Mouse (Mus musculus) heart, postnatal 25 days (tissue): ENCODE results near the gene Gm20403. TPM values are rescaled to one million over a fixed set of nuclear protein-coding genes. Genes with fewer than 3 reads are reported as not detected.
"Not testable (repeated sequence)": the region's sequence is repeated elsewhere in the genome, so short reads cannot be mapped to it uniquely, and the experiment has no call there.

Experiments used
- DNase-seq: peaks from one replicate; pipeline ENCODE4 v3.0.0; 2022; ENCODE audit warnings: low spot score
- intact Hi-C: fragments of 180-260 bp; cut with DNase I; formaldehyde crosslinking; loops from one replicate; pipeline ENCODE4 v1.15.1; 2025
- total RNA-seq, 2 experiments: library from RNA; stranded (reverse); gene quantifications; 2 replicates each; pipeline ENCODE4 v1.2.3; 2021

The Gm20403 gene
- total RNA-seq, 2 experiments from 2014 or later = not detected

GRCm38 (mm10) chr12:54937581-54938343 lies 48.6 kb downstream of the Gm20403 start:
- DNase-seq, intact Hi-C loops: not testable (repeated sequence)

Other genes with a start within 250 kb of the Gm20403 start
- 10 to 100 TPM; 32.3 to 32.8 TPM for gene Snx6, start 190.8 kb downstream of the Gm20403 start, total RNA-seq
- gene Cfl2, start 123.7 kb downstream of the Gm20403 start, total RNA-seq = 100 to 1,000 TPM; 364 to 384 TPM
- gene Baz1a, start 27.8 kb upstream of the Gm20403 start, total RNA-seq = 1 to 10 TPM; 6.8 to 8.6 TPM
- gene 2700097O09Rik, start 93.6 kb upstream of the Gm20403 start, total RNA-seq = 1 to 10 TPM; 6.9 to 9.0 TPM
- gene Srp54a, start 93.7 kb upstream of the Gm20403 start, total RNA-seq = 10 to 100 TPM; 73.5 to 93.4 TPM
- 10 to 100 TPM; 10.1 to 13.9 TPM for gene Fam177a, start 137.9 kb upstream of the Gm20403 start, total RNA-seq
- 10 to 100 TPM; 41.0 to 43.4 TPM for gene Srp54b, start 168.6 kb upstream of the Gm20403 start, total RNA-seq
- gene 1700047I17Rik2, start 213.1 kb upstream of the Gm20403 start, total RNA-seq = 1 to 10 TPM in 1 of 2 experiments, not detected in 1; 3.8 TPM
- 10 to 100 TPM; 25.3 to 25.7 TPM for gene Srp54c, start 243.6 kb upstream of the Gm20403 start, total RNA-seq